Comparison of ENCODE assay signal across 24 mouse cellular contexts in the genomic region with DNA sequence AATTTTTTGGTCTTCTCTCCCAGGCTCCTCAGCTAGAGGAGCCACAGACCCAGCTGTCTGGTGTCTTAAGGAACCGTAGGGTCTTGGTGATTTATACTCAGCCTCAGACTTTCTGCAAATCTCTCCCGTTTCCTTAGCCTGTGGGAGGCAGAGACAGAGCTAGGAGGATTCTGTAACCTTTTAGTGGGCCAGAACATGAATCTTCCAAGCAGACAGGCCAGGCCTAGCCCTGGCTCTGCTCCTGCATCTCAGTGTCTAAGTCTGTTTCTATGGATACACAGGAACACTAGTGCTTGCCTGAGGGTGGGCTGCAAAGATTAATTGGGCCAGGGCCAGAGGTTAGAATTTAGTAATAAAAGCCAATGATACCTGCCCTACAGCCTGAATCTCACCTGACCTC. TPM values are rescaled to one million over a fixed set of nuclear protein-coding genes. Genes with fewer than 3 reads are reported as not detected.
DNase-seq lines count a peak whose midpoint lies in the region; ATAC-seq and TF ChIP-seq lines count a peak whose summit lies in the region.
"Had no signal": no experiment of that assay in that cellular context is flagged by ENCODE, and none has a peak within 500 bp of the region (broad histone marks: within the 10 kb centered on the region; RNA-seq: fewer than 3 reads in every experiment).

No protein-coding gene starts in this region.

- peak; percentile 14 for DNase-seq in embryo, embryonic 10 days (ENCODE audit: low spot score)
- DNase-seq in embryo, embryonic 9.5 days (ENCODE audit: extremely low spot score) = no peak
- peak; percentile 8 for DNase-seq in kidney, postnatal 14 days
- no peak for DNase-seq in kidney, adult 11 months
- no peak for DNase-seq in testis, postnatal 10 days (ENCODE audit: low spot score)
- DNase-seq: adrenal gland, postnatal 36 days; cerebellum, adult 11-12 months; cerebellum, postnatal 14 days; gastrocnemius, postnatal 14 days; heart, adult 18-20 months; kidney, postnatal 36 days; left cerebral cortex, postnatal 4 days; liver had no signal

- TF ChIP-seq CTCF in intestine, postnatal 0 days (IDR thresholded peaks at IDR 0.05; ENCODE audit: low read depth) = no peak

- H3K9ac ChIP-seq in intestine, postnatal 0 days (ENCODE audit: low read depth, low read length) = peak overlapping the region; percentile 12; the same call in 1 of the 2 replicates
- H3K9ac ChIP-seq: forebrain, embryonic 12.5 days; heart, embryonic 13.5 days; hindbrain, embryonic 14.5 days had no signal

- peaks cover 3% of the 10 kb centered on the region; the same call in 1 of the 2 replicates for H3K36me3 ChIP-seq in intestine, postnatal 0 days (ENCODE audit: control insufficient read depth, insufficient read depth)
- H3K36me3 ChIP-seq: embryonic facial prominence, embryonic 10.5 days; forebrain, embryonic 12.5 days; heart, embryonic 13.5 days had no signal

- no peaks in the 10 kb centered on the region for H3K9me3 ChIP-seq in intestine, postnatal 0 days (ENCODE audit: control insufficient read depth)

- peak overlapping the region; percentile 94 for H3K27ac ChIP-seq in intestine, postnatal 0 days (ENCODE audit: low read depth, low read length)
- H3K27ac ChIP-seq: embryonic facial prominence, embryonic 10.5 days; forebrain, embryonic 12.5 days; heart, embryonic 13.5 days; hindbrain, embryonic 14.5 days had no signal

- H3K4me3 ChIP-seq in intestine, postnatal 0 days (ENCODE audit: low read depth, low read length) = no peak overlapping the region
- H3K4me3 ChIP-seq: embryonic facial prominence, embryonic 10.5 days; forebrain, embryonic 12.5 days; heart, embryonic 13.5 days had no signal

- H3K4me1 ChIP-seq in intestine, postnatal 0 days (replicated peaks; ENCODE audit: control insufficient read depth, insufficient read depth, low read length) = peaks cover 9% of the 10 kb centered on the region; the same call in 1 of the 2 replicates
- H3K4me1 ChIP-seq: forebrain, embryonic 12.5 days had no signal

- no peaks in the 10 kb centered on the region for H3K27me3 ChIP-seq in intestine, postnatal 0 days (replicated peaks; ENCODE audit: control insufficient read depth, insufficient read depth, low read length)
- H3K27me3 ChIP-seq: forebrain, embryonic 12.5 days had no signal

- H3K4me2 ChIP-seq in intestine, postnatal 0 days (replicated peaks; ENCODE audit: low read depth) = peak overlapping the region; percentile 57
- H3K4me2 ChIP-seq: forebrain, embryonic 12.5 days; heart, embryonic 13.5 days; hindbrain, embryonic 14.5 days had no signal

- no peak for ATAC-seq in intestine, postnatal 0 days
- no peak for ATAC-seq in activated CD4-positive, CD25-positive, alpha-beta regulatory T cell, adult 4 months
- ATAC-seq in CD4-positive, CD25-positive, alpha-beta regulatory T cell, adult 4 months = no peak

- WGBS in intestine, postnatal 0 days = 67% methylated on average over 2 of the region's 2 CpGs

RNA-seq across cellular contexts. Expression of gene Ms4a10, which starts 1.3 kb away (rescaled TPM):
- 854 and 883 TPM in 2 replicates for polyA plus RNA-seq in intestine, postnatal 0 days (2015; fragmentation: Nextera tagmentation; extraction: Ambion mirVana)
- polyA plus RNA-seq in activated CD4-positive, CD25-positive, alpha-beta regulatory T cell, adult 4 months (2017; shearing (Covaris generic)) = not detected
- not detected for polyA plus RNA-seq in CD4-positive, CD25-positive, alpha-beta regulatory T cell, adult 4 months (2017; shearing (Covaris generic))
- polyA plus RNA-seq: embryonic facial prominence, embryonic 10.5 days; forebrain, embryonic 12.5 days; frontal cortex, adult 2 months; hindbrain, embryonic 14.5 days; midbrain, postnatal 0 days had no signal

RNA-seq across cellular contexts. Expression of gene Ms4a15, which starts 19.9 kb away (rescaled TPM):
- polyA plus RNA-seq in intestine, postnatal 0 days (2015; fragmentation: Nextera tagmentation; extraction: Ambion mirVana) = 0.34 and 0.44 TPM in 2 replicates
- under 1 TPM in 1 of 2 experiments, not detected in 1; 0.20 TPM for polyA plus RNA-seq in activated CD4-positive, CD25-positive, alpha-beta regulatory T cell, adult 4 months (2017; shearing (Covaris generic))
- under 1 TPM in 1 of 2 experiments, not detected in 1; 0.31 TPM for polyA plus RNA-seq in CD4-positive, CD25-positive, alpha-beta regulatory T cell, adult 4 months (2017; shearing (Covaris generic))
- polyA plus RNA-seq: embryonic facial prominence, embryonic 10.5 days; forebrain, embryonic 12.5 days; heart, embryonic 13.5 days; hindbrain, embryonic 14.5 days; liver, embryonic 16.5 days; thymus, postnatal 0 days had no signal

RNA-seq across cellular contexts. Expression of gene Ccdc86, which starts 24.1 kb away (rescaled TPM):
- 11.0 and 12.4 TPM in 2 replicates for polyA plus RNA-seq in intestine, postnatal 0 days (2015; fragmentation: Nextera tagmentation; extraction: Ambion mirVana)
- 10 to 100 TPM in 1 of 2 experiments, 1 to 10 TPM in 1; 7.9 to 11.1 TPM for polyA plus RNA-seq in activated CD4-positive, CD25-positive, alpha-beta regulatory T cell, adult 4 months (2017; shearing (Covaris generic))
- polyA plus RNA-seq in CD4-positive, CD25-positive, alpha-beta regulatory T cell, adult 4 months (2017; shearing (Covaris generic)) = 10 to 100 TPM in 1 of 2 experiments, 1 to 10 TPM in 1; 8.8 to 11.7 TPM

RNA-seq across cellular contexts. Expression of gene Ptgdr2, which starts 36.2 kb away (rescaled TPM):
- not detected in 2 replicates for polyA plus RNA-seq in intestine, postnatal 0 days (2015; fragmentation: Nextera tagmentation; extraction: Ambion mirVana)
- not detected for polyA plus RNA-seq in activated CD4-positive, CD25-positive, alpha-beta regulatory T cell, adult 4 months (2017; shearing (Covaris generic))
- not detected for polyA plus RNA-seq in CD4-positive, CD25-positive, alpha-beta regulatory T cell, adult 4 months (2017; shearing (Covaris generic))
- polyA plus RNA-seq: embryonic facial prominence, embryonic 10.5 days had no signal

RNA-seq across cellular contexts. Expression of gene Ms4a18, which starts 44.6 kb away (rescaled TPM):
- polyA plus RNA-seq in intestine, postnatal 0 days (2015; fragmentation: Nextera tagmentation; extraction: Ambion mirVana) = 30.9 and 31.8 TPM in 2 replicates
- not detected for polyA plus RNA-seq in activated CD4-positive, CD25-positive, alpha-beta regulatory T cell, adult 4 months (2017; shearing (Covaris generic))
- not detected for polyA plus RNA-seq in CD4-positive, CD25-positive, alpha-beta regulatory T cell, adult 4 months (2017; shearing (Covaris generic))
- polyA plus RNA-seq: embryonic facial prominence, embryonic 10.5 days; forebrain, embryonic 12.5 days; frontal cortex, adult 2 months; heart, embryonic 13.5 days; hindbrain, embryonic 14.5 days; midbrain, postnatal 0 days; thymus, postnatal 0 days had no signal

Comparison
In these comparisons a context has a peak if more than half of its experiments do, and no peak if none do; other contexts are left out.
1. DNase-seq: peak in embryo, embryonic 10 days (single experiment) and kidney, postnatal 14 days (single experiment); none in embryo, embryonic 9.5 days (single experiment), kidney, adult 11 months (single experiment) and testis, postnatal 10 days (single experiment).
2. RNA of gene Ms4a10, which starts 1.3 kb away (polyA plus RNA-seq): 854 to 883 TPM in intestine, postnatal 0 days; not detected in activated CD4-positive, CD25-positive, alpha-beta regulatory T cell, adult 4 months and not detected in CD4-positive, CD25-positive, alpha-beta regulatory T cell, adult 4 months; every median in the first group is over 100 times any median in the second.